Mouse (Mus musculus) adrenal gland (tissue): ENCODE data around the gene Ubc.

ENCODE experiments used
- intact Hi-C: fragments of 180-260 bp; cut with DNase I; formaldehyde crosslinking; loops from one replicate; pipeline ENCODE4 v1.15.1; 2025

Ubc gene

DNA sequence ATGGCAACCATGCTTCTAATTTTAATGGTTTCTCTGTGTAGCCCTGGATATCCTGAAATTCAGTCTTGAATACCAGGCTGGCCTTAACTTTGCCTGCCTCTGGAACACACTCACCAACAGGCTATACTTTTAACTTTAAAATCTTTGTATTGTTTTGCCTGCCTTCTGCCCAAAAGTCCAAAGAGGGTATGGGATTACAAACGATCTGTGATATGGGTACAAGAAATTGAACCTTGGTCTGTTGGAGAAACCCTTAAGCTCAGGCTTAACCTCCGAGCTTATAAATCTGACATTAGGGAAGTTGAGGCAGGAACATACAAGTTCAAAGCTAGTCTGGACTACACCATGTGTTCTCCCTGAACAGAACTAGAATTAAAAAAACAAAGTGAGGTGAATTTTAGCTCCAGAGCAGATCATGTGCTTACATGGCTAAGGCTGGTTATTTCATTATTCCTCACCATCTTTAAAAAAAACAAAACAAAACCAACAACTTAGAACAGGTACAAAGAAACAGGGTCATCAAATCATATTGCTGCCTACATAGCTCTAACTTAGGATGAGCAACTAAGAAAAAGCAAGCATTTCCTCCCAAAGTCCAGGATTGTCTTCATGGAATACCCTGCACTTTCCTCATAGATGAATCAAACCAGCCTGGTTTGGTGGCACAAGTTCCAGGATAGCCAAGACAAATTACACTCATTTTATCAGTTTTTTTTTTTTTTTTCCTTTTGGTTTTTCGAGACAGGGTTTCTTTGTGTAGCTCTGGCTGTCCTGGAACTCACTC lies 6.2 kb downstream of the Ubc start:
- intact Hi-C loops, result loop anchor here (5.0 kb wide), 1 partner anchor 78 kb away; no protein-coding TSS in a partner anchor

DNA sequence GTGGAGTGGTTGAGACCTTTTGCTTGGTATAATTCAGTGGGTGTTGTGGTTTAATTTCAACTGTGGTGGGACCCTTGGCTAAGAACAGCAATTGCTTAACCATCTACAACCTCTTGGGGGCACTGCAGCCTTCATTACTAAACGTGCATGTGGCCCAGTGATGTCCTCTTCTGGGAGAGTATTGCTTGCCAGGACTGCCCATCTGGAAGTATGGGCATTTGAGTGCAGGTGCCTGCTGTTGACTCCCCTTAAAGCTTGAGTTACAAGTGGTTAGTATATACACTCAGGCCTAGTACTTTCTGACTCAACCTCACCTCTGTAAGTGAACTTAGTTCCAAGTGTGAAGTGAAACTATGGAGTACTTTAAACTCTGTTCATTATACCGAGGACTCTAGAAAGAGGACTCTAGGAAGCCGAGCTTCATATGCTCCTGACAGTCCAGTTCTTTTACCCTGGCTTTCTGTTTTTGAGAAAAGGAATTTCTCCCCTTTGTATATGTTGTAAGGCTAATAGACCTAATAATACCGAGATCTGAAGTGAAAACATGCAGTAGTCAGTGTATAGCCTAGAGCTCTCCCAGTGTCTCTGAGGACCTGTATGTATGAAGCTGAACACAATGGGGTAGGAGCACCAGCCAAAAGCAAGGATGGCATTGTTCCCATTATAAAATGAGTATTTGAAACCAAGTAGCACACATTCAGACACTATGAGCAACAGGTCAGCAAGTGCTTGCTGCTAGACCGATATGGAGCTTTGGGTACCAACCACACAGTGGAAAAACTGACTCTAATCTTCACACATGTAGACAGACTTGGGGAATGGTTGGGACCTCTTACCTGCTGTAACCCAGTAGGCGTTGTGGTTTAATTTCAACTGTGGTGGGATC lies 7.1 kb downstream of the Ubc start:
- intact Hi-C loops, result loop anchor here (5.0 kb wide), 1 partner anchor 79 kb away; no protein-coding TSS in a partner anchor

DNA sequence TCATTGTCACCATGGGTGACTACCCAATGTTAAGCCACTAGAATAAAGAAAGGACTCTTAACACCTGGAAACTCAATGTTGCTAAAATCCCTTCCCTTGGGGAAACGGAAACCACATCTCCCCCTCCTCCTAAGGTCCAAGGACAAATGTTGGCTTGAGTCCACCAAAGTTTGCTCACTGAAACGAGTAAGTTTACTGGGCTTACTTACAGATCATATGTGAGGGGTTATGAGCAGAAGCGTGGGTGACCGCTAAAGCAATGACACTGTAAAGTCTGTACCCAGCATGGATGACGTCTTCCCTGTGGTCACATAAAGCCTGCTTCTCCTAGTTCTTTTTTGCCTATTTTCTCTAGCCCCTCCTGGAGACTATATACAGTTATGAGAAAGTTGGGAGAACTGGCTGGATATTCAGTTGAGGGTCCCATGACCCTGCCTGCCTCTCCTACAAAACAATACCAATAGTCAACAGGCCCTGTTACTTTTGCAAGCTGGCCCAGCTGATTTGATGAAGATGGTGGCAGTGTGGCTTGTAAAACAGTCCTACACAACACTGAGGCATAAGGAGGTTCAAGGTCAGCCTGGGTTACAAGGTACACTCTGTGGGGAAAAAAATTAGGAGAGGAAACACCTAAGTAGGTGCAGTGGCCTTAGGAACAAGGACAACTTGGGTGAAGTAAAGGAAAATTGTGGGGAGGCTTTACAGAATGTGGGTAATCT lies 7.9 kb downstream of the Ubc start:
- intact Hi-C loops, result loop anchor here (5.0 kb wide), 1 partner anchor 80 kb away; no protein-coding TSS in a partner anchor

DNA sequence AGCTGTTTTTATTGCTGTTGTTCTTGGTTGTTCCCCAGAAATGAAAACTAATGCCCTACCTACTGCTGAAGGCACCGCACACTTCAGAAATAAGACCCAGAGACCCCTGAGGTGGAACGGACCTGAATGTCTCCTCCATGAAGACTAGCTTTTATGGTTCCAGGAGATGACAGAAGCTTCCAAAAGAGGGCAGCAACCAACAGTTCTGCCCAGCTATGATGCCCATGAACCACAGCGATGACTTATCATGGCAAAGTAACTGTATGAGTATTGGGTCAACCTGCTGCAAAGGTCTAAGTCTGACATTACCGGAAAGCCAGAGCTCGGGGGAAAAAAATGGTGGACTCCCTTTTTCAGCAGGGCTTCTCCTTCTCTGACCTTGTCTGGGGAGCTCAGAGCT lies 11.1 kb downstream of the Ubc start:
- intact Hi-C loops, result no loop called here

DNA sequence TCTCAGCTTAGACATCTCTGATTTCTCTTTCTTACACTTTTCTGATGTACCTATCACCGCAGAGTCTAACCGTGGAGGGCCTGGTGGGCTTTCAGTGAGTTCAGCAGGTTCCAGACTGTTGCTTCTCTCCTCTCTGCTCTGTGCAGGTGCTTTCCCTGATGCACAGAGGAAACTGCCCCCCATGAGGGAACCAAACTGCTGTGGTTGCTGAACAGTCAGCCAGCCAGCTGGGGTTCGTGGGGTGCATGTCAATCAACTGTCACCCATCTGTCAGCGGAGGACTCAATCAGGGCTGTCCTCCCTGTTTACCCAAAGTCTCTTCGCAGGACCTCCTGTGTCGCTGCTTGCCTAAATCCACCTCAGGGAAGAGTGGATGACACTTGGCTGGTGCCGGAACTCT lies 12.8 kb downstream of the Ubc start:
- intact Hi-C loops, result no loop called here

DNA sequence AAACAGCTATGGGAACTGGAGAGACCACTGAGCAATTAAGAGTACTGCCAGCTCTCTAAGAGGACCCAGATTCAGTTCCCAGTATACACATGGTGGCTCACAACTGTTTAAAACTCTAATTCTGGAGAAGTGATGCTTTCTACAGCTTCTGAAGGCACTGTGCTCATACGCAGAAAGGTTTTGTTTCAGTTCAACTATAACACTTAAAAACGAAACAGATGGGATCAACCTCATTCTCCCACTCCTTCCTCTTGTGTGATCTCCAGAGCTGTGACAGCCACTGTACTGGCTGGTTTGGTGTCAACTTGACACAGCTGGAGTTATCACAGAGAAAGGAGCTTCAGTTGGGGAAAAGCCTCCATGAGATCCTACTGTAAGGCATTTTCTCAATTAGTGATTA lies 14.1 kb downstream of the Ubc start:
- intact Hi-C loops, result no loop called here

DNA sequence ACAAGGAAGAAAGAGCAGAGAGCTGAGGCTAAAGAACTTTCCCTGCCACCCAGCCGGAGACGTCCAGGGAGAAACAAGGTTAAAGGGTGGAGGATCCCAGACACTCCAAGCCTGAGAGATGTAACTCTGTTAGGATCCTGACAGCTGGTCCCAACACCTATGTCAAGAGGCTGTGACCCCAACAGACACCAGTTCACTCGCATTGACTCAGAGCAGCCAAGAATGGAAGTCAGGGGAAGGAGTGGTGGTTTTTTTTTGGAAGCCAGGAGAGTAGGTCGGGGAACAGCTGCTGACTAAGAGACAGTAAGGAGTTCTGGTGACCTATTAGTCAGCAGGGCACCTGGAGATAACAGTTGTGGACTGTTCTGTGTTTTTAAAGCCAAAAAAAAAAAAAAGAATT lies 18.0 kb downstream of the Ubc start:
- intact Hi-C loops, result no loop called here

DNA sequence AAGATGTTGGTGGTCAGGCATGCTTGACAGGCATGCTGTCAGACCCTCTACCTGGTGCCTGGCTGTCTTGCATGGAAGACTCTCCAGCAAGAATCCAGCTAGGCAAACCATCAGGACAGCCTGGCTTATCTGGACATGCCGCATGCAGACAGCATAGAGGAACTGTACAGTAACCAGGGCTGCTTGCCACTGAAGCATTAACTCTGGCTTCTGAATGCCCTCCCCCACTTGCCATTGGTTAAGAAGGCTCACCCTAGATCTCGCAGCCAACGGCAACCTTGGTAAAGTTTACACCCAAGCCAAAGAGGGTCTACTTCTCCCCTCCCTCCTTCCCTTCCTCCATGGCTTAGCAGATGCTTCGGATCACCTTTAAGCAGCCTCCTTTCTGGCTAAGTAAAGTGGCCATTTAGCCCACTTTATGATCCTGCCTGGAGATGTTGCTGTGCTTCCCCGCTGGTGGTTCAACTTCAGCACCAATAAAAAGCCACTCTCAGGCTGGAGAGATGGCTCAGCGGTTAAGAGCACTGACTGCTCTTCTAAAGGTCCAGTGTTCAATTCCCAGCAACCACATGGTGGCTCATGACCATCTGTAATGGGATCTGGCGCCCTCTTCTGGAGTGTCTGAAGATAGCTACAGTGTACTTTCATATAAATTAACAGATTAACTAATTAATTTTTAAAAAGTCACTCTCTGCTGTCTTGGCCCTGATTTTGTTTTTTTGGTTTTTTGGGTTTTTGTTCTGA lies 18.9 kb downstream of the Ubc start:
- intact Hi-C loops, result no loop called here

DNA sequence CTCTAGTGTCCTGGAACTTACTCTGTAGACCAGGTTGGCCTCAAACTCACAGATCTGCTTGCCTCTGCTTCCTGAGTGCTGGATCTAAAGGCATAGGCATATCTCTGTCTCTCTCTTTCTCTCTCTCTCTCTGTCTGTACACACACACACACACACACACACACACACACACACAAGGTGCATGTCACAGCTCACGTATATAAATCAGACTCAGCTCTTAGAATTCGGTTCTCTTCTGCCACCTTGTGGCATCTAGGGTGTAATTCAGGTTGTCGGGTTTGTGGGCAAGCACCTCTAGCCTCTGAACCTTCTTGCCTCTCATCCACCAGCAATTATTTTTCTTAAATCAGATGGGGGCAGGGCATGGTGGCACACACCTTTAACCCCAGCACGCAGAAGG lies 21.4 kb downstream of the Ubc start:
- intact Hi-C loops, result loop anchor here (2.0 to 5.0 kb wide), 2 partner anchors 96 to 466 kb away; no protein-coding TSS in a partner anchor

DNA sequence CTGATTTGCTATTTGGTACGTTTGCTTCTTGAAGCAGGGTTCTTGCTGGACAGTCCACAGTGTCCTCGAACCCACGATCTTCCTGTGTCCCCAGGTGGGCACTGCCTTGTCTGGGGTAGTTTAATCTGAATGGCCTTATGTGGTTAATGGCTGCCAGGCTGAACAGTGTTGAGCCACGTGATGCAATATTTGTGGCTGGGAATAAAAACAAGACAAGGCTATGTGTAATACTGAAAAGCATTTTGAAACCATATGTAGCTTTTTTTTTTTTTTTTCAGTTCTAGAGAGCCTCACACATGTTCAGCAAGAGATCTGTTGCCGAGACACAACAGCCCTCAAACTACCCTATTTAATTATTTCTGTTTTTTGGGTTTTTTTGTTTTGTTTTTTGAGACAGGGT lies 21.8 kb downstream of the Ubc start:
- intact Hi-C loops, result loop anchor here (2.0 to 5.0 kb wide), 2 partner anchors 95 to 466 kb away; no protein-coding TSS in a partner anchor

DNA sequence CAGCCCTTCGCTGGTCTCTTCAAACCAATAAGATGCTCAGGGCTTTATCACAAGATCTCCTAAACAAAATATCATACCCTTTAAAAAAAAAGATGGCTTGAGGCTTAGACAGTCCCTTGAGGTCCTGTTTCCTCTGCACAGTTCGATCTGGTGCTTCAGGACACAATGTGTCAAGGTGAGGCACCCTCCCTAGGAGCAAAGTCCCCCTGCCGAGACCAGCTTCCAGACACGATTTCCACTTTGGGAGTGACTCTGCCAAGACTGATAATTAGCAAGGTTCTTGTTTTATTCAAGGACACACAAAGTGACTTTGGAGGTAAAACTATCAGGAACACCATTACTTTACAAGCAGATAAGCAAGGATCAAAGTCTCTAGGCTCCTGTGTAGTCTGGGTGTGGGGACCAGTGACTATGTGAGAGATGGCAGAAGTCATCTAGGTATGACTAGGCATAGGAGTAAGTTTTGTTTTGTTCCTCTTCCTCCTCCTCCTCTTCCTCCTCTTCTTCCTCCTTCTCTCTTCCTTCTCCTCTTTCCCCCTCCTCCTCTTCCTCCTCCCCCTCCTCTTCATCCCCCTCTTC lies 25.1 kb downstream of the Ubc start:
- intact Hi-C loops, result loop anchor here (5.0 kb wide), 1 partner anchor 463 kb away; no protein-coding TSS in a partner anchor

DNA sequence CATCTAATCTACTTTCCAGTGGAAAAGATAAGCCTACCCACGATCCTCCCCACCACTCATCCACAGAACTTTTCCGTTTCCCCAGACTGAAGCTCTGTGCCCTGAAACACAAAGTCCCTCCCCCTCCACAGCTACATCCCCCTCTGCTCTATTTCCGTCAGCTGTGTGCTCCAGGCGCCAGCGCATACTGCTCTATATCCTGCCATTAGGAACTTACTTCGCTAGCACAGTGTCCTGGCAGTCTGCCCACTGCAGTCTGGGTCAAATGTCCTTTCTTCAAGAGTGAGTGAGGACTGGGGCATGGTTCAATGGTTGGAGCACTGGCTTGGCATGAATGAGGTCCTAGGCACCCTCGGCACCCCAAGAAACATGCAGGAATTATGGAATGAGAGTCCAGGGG lies 26.1 kb downstream of the Ubc start:
- intact Hi-C loops, result no loop called here

DNA sequence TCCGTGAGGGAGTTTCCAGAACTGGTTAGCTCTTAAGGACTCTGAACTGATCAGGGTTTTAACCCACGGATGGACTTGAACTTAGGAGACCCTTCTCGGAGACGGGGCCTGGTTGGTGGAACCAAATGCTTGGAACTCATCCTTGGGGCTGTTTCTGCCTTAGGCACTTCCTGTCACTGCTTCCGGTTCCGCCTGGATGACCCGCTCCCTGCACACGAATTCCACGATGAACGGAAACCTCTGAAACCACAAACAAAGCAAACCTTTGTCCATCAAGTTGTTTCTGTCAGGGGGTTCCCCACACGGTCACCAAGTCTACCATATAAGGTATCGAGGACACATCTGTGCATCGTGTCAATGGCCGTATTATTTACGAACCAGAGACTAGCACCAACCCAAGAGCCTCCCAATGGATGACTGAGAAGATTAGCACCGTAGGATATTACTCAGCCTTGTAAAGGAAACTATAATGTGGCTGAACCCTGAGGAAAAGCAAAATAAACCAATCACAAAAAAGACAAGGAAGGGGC lies 29.0 kb downstream of the Ubc start:
- intact Hi-C loops, result no loop called here

DNA sequence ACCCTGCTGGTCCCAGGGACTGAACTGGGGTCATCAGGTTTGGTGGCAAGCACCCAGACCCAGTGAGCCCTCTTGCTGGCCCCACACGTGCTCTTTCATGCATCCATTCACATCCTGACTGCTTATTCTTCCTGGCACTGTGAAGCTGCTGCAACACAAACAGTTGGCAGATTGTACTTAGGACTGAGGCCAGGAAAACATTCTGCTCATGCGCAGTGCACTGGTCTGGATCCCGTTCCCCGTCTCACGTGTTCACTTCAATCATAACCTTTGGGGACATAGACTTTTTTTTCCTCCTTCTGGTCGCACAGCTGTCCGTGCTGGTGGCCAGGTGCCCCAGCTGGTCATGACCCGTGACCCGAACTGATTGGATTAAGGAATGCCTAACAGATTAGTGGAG lies 29.4 kb downstream of the Ubc start:
- intact Hi-C loops, result no loop called here

DNA sequence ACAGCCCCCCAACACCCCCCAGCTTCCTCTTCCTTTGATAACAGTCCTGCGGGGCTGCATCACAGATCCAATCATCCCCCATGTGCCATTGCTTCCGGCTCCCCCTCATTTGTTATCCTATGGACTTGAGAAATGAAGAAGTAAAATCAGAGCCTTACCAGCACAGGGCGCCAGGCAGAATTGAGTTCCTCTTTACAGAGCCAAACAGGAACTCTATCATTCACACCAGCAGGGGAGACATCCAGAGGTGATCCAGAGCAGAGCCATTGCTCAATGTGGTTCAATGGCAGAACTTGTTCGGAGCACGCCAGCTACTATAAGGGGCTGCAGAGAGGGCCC lies 31.8 kb downstream of the Ubc start:
- intact Hi-C loops, result no loop called here

DNA sequence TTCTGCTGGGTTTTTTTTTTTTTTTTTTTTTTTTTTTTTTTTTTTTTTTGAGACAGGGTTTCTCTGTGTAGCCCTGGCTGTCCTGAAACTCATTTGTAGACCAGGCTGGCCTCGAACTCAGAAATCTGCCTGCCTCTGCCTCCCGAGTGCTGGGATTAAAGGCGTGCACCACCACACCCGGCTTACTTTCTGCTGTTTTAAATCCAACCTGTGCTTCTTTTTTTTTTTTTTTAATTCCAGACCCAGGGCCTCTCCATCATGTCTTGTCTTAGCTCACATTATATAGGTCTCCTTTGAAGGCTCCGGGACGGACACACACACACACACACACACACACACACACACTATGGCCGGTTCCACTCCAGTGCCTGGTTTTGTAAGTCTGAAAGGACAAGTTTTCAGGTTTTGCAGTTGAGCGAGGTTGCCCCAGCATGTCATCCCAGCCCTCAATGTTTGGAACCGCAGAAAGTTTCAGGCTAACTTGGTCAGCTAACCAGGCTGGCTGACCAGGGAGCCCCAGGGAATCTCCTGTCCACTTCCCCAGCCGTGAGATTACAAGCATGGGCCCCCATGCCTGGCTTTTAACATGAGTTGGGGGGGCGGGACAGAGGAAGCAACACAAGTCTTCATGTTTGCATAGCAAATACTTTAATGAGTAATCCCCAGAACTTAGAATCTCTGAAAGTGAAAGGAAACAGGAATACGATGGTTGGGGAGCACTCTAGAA lies 32.3 kb downstream of the Ubc start:
- intact Hi-C loops, result no loop called here

DNA sequence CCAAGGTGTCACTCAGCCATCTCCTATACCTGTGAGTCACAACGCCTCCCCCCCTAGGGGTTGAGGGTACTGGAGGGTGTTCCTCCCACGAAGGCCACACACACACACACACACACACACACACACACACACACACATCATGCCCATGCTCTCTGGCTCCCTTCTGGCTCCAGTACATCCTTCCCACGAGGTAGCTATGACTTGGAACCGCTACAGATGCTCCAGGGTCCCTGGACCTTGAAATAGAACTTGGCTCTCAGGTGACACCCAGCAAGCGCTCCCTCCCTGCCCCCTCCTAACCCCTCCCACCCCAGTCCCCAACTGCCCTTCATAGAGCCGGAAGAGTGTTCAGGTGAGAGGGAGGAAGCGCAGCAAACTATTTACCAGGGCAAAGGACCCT lies 34.4 kb downstream of the Ubc start:
- intact Hi-C loops, result no loop called here

DNA sequence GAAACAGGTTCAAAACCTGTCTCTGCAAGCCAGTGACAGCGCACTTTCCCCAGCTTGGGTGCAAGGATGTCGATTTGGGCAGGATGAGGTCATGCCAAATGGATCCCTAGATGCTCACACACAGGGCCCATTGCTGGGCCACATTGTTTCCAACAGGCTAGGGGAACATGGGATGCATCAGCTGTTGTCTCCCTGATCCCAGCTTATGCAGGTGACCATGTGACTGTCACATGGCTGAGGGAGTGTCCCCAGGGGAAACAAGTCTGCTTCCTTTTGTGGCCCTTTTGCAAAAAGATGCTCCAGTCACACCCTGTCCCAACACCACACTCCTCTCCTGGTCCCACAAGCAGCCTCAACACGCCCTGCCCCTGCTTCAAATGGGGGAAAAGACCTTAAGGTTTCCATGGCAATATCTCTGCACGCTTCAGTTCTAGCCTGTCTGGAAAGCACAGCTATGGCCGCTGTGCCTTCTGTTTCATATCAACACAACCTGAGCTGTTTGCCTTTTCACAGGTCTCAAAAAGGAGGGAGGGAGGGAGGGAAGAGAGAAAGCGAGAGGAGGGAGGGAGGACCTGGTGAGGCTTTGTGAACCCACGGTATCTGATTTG lies 35.0 kb downstream of the Ubc start:
- intact Hi-C loops, result no loop called here

DNA sequence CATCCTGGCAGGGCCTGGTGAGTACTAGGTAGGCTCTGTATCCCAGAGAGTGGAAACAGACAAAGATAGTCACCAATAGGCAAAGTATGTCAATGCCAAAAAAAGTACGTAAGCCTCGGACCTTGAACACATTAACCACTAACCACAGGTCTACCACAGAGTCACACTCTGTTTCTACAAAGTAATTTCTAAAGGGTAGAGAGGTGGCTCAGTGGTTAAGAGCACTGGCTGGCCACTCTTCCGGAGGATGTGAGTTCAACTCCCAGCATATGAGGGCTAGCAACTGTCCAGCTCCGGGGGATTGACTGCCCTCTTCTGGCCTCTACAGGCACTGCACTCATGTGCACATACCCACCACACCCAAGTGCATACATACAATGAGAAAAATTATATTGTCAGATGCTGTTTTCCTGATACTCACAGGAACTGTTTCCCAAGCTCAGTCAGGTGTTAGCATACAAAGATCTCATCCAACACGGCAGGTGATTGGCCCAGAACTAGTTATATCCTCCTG lies 37.2 kb downstream of the Ubc start:
- intact Hi-C loops, result no loop called here
